19 mouse cellular contexts compared by ENCODE assay signal in genomic region chr1:155853009-155853408, GRCm38 (mm10). TPM values are rescaled to one million over a fixed set of nuclear protein-coding genes. Genes with fewer than 3 reads are reported as not detected.
A peak's percentile ranks its signal among the peaks of the same experiment; 100 is the strongest.
DNase-seq lines count a peak whose midpoint lies in the region; ATAC-seq and TF ChIP-seq lines count a peak whose summit lies in the region.
"Had no signal": no experiment of that assay in that cellular context is flagged by ENCODE, and none has a peak within 500 bp of the region (broad histone marks: within the 10 kb centered on the region; RNA-seq: fewer than 3 reads in every experiment).

No protein-coding gene starts in this region.

- TF ChIP-seq CTCF in liver, postnatal 0 days (IDR thresholded peaks at IDR 0.05; ENCODE audit: low read depth): no peak

- H3K9ac ChIP-seq in liver, postnatal 0 days (replicated peaks): no peak overlapping the region
- no peak overlapping the region for H3K9ac ChIP-seq in liver, embryonic 12.5 days
- no peak overlapping the region for H3K9ac ChIP-seq in liver, embryonic 16.5 days (ENCODE audit: low read depth, low read length)
- no peak overlapping the region for H3K9ac ChIP-seq in hindbrain, embryonic 13.5 days
- H3K9ac ChIP-seq: embryonic facial prominence, embryonic 13.5 days; hindbrain, embryonic 14.5 days; intestine, embryonic 15.5 days had no signal

- no peaks in the 10 kb centered on the region for H3K4me1 ChIP-seq in liver, postnatal 0 days (ENCODE audit: insufficient read depth)
- peaks cover 24% of the 10 kb centered on the region for H3K4me1 ChIP-seq in liver, embryonic 12.5 days
- H3K4me1 ChIP-seq in liver, embryonic 16.5 days (ENCODE audit: control insufficient read depth, low read depth, low read length): peaks cover 8% of the 10 kb centered on the region
- no peaks in the 10 kb centered on the region for H3K4me1 ChIP-seq in hindbrain, embryonic 13.5 days (replicated peaks)
- H3K4me1 ChIP-seq: embryonic facial prominence, embryonic 13.5 days; forebrain, embryonic 10.5 days; intestine, embryonic 15.5 days had no signal

- WGBS in liver, postnatal 0 days (ENCODE audit: insufficient replicate concordance): 76% methylated on average over 5 of the region's 5 CpGs
- 60% methylated on average over 5 of the region's 5 CpGs for WGBS in liver, embryonic 12.5 days (ENCODE audit: insufficient replicate concordance)
- WGBS in liver, embryonic 16.5 days (ENCODE audit: insufficient replicate concordance): 39% methylated on average over 5 of the region's 5 CpGs
- WGBS in hindbrain, embryonic 13.5 days: 100% methylated on average over 5 of the region's 5 CpGs

- TF ChIP-seq EP300 in liver, postnatal 0 days (IDR thresholded peaks at IDR 0.05; ENCODE audit: low read depth): no peak

- no peak for ATAC-seq in liver, postnatal 0 days
- peak; percentile 86 for ATAC-seq in liver, embryonic 12.5 days
- peak; percentile 64 for ATAC-seq in liver, embryonic 16.5 days (ENCODE audit: low read depth)
- ATAC-seq in hindbrain, embryonic 13.5 days (ENCODE audit: low FRiP score): no peak
- ATAC-seq: forebrain, embryonic 14.5 days; intestine, embryonic 15.5 days had no signal

- no peaks in the 10 kb centered on the region for H3K27me3 ChIP-seq in liver, postnatal 0 days (ENCODE audit: insufficient read depth, low read length)
- H3K27me3 ChIP-seq in liver, embryonic 12.5 days (replicated peaks): no peaks in the 10 kb centered on the region
- no peaks in the 10 kb centered on the region for H3K27me3 ChIP-seq in liver, embryonic 16.5 days (ENCODE audit: control insufficient read depth, insufficient read depth, low read depth, low read length)
- H3K27me3 ChIP-seq in hindbrain, embryonic 13.5 days: no peaks in the 10 kb centered on the region
- H3K27me3 ChIP-seq: CH12.LX; embryonic facial prominence, embryonic 13.5 days; intestine, embryonic 15.5 days had no signal

- DNase-seq in liver: peak; percentile 34
- DNase-seq in liver, postnatal 0 days: no peak
- DNase-seq in cerebellum, adult 18-20 months: no peak
- DNase-seq in cerebellum, adult 9-10 months: no peak
- DNase-seq: adrenal gland, adult 8-10 months; adrenal gland, postnatal 36 days; cerebellum, adult 8-10 months; cerebellum, postnatal 25 days; gastrocnemius, postnatal 10 days; heart, postnatal 10 days had no signal

- no peak overlapping the region for H3K27ac ChIP-seq in liver, postnatal 0 days (ENCODE audit: low read depth)
- peak overlapping the region; percentile 27 for H3K27ac ChIP-seq in liver, embryonic 12.5 days
- no peak overlapping the region for H3K27ac ChIP-seq in liver, embryonic 16.5 days (ENCODE audit: low read length)
- no peak overlapping the region for H3K27ac ChIP-seq in hindbrain, embryonic 13.5 days
- H3K27ac ChIP-seq: embryonic facial prominence, embryonic 13.5 days; forebrain, embryonic 10.5 days; hindbrain, embryonic 14.5 days; intestine, embryonic 15.5 days had no signal

- no peak overlapping the region for H3K4me2 ChIP-seq in liver, postnatal 0 days (ENCODE audit: low read depth, low read length)
- peak overlapping the region; percentile 11; the same call in 1 of the 2 replicates for H3K4me2 ChIP-seq in liver, embryonic 12.5 days
- no peak overlapping the region for H3K4me2 ChIP-seq in liver, embryonic 16.5 days (ENCODE audit: low read depth, low read length)
- no peak overlapping the region for H3K4me2 ChIP-seq in hindbrain, embryonic 13.5 days
- H3K4me2 ChIP-seq: embryonic facial prominence, embryonic 13.5 days; hindbrain, embryonic 14.5 days; intestine, embryonic 15.5 days had no signal

- no peak overlapping the region for H3K4me3 ChIP-seq in liver, postnatal 0 days (ENCODE audit: low read depth, low read length)
- H3K4me3 ChIP-seq in liver, embryonic 12.5 days: no peak overlapping the region
- H3K4me3 ChIP-seq in liver, embryonic 16.5 days (ENCODE audit: low read depth, low read length): no peak overlapping the region
- no peak overlapping the region for H3K4me3 ChIP-seq in hindbrain, embryonic 13.5 days
- H3K4me3 ChIP-seq: embryonic facial prominence, embryonic 13.5 days; forebrain, embryonic 10.5 days; intestine, embryonic 15.5 days had no signal

- H3K9me3 ChIP-seq in liver, postnatal 0 days (ENCODE audit: low read length): no peaks in the 10 kb centered on the region
- H3K9me3 ChIP-seq in liver, embryonic 12.5 days (replicated peaks): no peaks in the 10 kb centered on the region
- no peaks in the 10 kb centered on the region for H3K9me3 ChIP-seq in liver, embryonic 16.5 days (replicated peaks; ENCODE audit: control insufficient read depth, low read length)
- no peaks in the 10 kb centered on the region for H3K9me3 ChIP-seq in hindbrain, embryonic 13.5 days
- H3K9me3 ChIP-seq: embryonic facial prominence, embryonic 13.5 days; forebrain, embryonic 10.5 days; intestine, embryonic 15.5 days had no signal

- H3K36me3 ChIP-seq in liver, postnatal 0 days (replicated peaks; ENCODE audit: insufficient read depth, low read length): peaks cover 53% of the 10 kb centered on the region
- H3K36me3 ChIP-seq in liver, embryonic 12.5 days: peaks cover 76% of the 10 kb centered on the region
- peaks cover 12% of the 10 kb centered on the region for H3K36me3 ChIP-seq in liver, embryonic 16.5 days (ENCODE audit: control insufficient read depth, insufficient read depth)
- H3K36me3 ChIP-seq in hindbrain, embryonic 13.5 days: peaks cover 72% of the 10 kb centered on the region

RNA-seq across cellular contexts. Expression of gene Qsox1, which starts 40.3 kb away (rescaled TPM):
- 238 and 239 TPM in 2 replicates for polyA plus RNA-seq in liver, postnatal 0 days (2015; fragmentation: Nextera tagmentation; extraction: Ambion mirVana)
- polyA plus RNA-seq in liver, embryonic 12.5 days (2016; fragmentation: Nextera tagmentation; extraction: Ambion mirVana): 26.1 and 26.2 TPM in 2 replicates
- polyA plus RNA-seq in liver, embryonic 16.5 days (2015; fragmentation: Nextera tagmentation; extraction: Ambion mirVana): 42.8 and 51.2 TPM in 2 replicates
- polyA plus RNA-seq in hindbrain, embryonic 13.5 days (2015; fragmentation: Nextera tagmentation; extraction: Ambion mirVana): 25.3 and 27.5 TPM in 2 replicates

Comparison
In these comparisons a context has a peak if more than half of its experiments do, and no peak if none do; other contexts are left out.
1. ATAC-seq: peak in liver, embryonic 12.5 days (single experiment) and liver, embryonic 16.5 days (single experiment); none in liver, postnatal 0 days (single experiment) and hindbrain, embryonic 13.5 days (single experiment).